Mouse (Mus musculus): ENCODE results near the gene Btbd2.
"Not testable (repeated sequence)": the region's sequence is repeated elsewhere in the genome, so short reads cannot be mapped to it uniquely, and the experiment has no call there.

The Btbd2 gene

DNA sequence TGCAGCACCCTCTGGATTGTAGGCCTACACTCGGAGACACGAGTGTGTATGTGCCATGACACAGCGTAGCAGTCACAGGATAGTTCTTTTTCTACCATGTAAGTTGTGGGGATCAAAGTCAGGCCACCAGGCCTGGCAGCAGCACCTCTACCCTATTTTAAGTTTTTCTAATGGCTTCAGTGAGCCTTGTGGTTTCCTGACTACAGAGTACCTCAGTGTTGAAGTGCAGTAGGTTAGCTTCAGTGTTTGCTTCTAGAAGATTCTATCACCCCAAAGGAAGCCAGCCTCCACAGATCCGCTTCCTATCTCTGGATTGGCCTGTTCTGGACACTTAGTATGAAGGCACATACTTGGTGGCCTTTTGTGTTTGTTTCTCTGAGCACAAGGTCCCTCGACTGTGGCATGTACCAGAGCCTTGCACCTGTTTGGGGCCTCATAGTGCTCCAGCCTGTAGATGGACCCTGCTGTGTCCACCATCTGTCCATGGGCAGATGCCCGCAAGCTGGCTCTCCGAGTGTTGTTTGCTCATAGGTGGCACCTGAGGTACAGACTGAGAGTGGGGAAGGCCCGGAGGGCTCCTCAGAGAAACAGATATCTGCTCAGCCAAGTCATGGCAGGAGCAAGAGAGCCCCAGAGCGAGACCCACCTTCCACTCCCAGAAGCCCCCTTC lies 46.6 kb downstream of the Btbd2 start:
- no peak for DNase-seq (ENCODE audit: inconsistent age in 2 of 2, low spot score in 1 of 2)

DNA sequence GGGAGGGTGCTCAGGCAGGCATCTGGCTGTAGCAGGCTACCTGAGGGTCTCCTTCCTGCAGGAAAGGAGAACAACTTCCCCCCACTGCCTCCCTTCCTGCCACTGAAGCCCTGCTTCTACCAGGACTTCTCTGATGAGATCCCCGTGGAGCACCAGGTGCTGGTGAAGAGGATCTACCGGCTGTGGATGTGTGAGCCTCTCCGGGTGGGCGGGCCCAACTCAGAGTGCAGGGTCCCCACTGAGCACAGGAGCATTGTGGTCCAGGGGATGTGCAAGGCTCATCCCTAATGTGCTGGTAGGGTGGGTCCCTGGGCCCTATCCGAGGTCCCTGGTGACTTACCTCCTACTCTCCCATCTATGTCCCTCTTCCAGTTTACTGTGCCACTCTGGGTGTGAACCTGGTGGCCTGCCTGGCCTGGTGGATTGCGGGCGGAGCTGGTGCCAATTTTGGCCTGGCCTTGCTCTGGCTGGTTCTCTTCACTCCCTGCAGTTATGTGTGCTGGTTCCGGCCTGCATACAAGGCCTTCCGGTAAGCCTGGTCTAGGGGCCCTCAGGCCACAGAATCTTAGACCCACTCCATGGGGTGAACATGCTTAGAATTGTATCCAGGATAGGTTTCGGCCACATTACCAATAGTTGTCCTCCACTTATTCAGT lies 47.5 kb downstream of the Btbd2 start:
- no peak for DNase-seq (ENCODE audit: inconsistent age in 2 of 2, low spot score in 1 of 2)

DNA sequence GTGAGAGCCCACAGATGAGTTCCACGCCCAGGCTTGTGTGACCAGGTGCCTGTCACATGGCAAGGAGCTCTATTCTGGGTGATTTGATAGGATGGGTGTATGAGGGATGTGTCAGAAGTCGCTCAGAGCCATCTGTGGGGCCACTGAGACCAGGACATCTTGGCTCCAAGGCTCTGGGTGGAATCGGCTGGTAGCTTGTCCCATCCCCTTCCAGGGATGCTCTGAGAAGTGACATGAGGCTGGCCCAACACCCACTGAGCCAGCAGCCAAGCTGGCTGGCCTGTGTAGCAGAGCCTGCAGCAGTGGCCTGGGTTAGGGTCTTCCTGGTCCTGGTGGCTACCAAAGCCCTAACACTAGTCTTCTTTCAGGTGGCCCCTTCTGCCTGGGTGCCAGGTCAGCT lies 48.4 kb downstream of the Btbd2 start:
- no peak for DNase-seq (ENCODE audit: inconsistent age in 2 of 2, low spot score in 1 of 2)

DNA sequence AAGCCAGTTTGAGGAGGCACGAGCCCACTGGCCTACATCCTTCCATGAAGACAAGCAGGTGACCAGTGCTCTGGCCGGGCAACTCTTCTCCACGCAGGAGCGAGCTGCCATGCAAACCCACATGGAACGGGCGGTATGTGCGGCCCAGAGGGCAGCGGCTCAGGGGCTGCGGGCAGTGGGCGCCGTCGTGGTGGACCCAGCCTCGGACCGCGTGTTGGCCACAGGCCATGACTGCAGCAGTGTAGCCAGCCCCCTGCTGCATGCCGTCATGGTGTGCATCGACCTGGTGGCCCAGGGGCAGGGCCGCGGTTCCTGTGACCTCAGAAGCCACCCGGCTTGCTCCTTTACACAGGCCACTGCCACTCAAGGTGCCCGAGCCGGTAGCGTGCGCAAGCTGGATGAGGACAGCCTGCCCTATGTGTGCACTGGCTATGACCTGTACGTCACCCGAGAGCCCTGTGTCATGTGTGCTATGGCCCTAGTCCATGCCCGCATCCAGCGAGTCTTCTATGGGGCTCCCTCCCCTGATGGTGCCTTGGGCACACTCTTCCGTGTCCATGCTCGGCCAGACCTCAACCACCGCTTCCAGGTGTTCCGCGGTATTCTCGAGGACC lies 50.0 kb downstream of the Btbd2 start:
- no peak for DNase-seq (ENCODE audit: inconsistent age in 2 of 2, low spot score in 1 of 2)

DNA sequence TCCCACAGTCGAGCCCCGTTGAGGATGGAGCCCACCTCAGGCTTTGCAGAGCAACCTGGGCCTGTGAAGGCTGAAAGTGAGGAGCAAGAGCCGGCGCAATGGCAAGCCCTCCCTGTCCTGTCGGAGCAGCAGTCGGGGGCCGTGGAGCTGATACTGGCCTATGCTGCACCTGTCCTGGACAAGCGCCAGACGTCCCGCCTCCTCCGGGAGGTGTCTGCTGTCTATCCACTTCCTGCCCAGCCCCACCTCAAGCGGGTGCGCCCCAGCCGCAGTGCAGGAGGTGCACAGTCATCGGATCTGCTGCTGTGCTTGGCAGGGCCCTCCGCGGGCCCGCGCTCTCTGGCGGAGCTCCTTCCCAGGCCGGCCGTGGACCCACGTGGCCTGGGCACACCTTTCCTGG lies 50.6 kb downstream of the Btbd2 start:
- no peak for DNase-seq (ENCODE audit: inconsistent age in 2 of 2, low spot score in 1 of 2)

DNA sequence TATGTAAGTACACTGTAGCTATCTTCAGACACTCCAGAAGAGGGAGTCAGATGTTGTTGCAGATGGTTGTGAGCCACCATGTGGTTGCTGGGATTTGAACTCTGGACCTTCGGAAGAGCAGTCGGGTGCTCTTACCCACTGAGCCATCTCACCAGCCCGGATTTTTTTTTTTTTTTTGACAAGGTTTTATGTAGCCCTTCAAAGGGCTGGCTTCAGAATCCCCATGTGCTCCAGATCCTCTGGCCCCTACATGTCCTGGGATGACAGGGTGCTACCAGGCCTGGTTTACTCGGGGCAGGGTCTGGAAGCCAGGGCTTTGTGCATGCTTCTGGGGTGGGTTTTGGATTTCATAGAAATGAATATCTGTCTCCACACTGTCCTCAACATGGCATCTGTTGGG lies 51.1 kb downstream of the Btbd2 start, which contains the start of gene Gm49322:
Gene Gm49322, plus strand, starts transcription at position 301 of the 400 bp plus-strand sequence.
- not testable (repeated sequence) for DNase-seq (ENCODE audit: inconsistent age in 2 of 2, low spot score in 1 of 2)

DNA sequence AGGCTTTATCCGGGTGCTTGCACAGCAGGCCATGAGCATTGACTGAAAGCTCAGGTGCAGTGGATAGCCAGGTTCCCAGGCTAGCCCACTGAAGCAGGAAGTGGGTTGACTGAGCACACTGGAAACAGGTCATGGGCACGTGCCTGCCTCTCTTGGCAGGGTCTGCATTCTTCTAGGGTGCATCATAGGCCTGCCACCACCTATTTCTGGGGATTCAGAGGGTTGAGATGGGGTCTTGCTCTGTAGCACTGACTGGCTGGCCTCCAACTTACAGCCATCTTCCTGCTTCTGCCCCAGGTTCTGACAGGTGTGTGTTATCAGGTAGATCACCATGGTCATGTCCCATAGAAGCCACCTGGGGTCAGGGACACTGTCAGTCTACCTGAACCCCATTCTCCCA lies 51.9 kb downstream of the Btbd2 start:
- no peak for DNase-seq (ENCODE audit: inconsistent age in 2 of 2, low spot score in 1 of 2)

DNA sequence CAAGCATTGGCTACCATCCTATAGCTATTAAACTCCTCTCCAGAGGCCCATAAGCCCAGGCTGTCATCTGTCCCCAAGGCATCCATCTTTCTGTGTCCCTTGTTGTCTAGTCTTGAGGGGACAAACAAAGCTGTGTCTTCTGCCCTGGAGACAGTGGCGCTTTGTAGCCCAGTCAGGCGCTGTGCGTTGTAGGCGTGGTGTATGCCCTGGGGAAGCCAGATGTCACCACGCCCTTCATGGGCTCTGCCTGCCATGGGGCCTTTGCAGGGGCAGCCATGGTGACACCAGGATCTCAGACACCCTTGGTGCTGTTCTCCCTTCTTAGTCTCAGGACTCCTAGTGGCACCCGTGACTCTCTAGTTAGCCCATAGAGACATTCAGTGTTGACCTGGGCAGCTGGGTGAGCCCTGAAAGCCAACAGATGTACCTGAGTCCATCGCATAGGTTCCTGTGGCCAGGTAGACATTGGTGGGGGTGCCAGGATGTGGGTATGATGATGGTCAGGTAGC lies 52.8 kb downstream of the Btbd2 start:
- no peak for DNase-seq (ENCODE audit: inconsistent age in 2 of 2, low spot score in 1 of 2)

DNA sequence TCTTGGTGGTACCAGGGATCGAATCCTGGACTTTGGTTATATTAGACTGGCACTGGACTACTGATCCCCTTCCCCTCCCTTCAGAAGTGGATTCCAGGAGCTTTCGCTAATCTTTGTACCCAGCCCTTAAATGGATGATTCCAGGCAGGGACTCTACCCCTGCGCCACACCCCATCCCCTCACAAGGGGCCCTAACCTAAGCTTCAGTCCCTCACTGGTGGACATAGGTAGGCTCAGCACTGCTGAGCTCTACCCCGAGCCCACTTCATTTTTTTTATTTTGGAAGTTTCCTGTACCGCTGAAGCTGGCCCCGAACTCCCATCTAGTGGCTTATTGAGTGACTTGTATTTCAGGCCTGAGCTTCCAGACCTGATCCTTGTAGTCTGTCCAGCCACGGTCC lies 53.5 kb downstream of the Btbd2 start:
- no peak for DNase-seq (ENCODE audit: inconsistent age in 2 of 2, low spot score in 1 of 2)

DNA sequence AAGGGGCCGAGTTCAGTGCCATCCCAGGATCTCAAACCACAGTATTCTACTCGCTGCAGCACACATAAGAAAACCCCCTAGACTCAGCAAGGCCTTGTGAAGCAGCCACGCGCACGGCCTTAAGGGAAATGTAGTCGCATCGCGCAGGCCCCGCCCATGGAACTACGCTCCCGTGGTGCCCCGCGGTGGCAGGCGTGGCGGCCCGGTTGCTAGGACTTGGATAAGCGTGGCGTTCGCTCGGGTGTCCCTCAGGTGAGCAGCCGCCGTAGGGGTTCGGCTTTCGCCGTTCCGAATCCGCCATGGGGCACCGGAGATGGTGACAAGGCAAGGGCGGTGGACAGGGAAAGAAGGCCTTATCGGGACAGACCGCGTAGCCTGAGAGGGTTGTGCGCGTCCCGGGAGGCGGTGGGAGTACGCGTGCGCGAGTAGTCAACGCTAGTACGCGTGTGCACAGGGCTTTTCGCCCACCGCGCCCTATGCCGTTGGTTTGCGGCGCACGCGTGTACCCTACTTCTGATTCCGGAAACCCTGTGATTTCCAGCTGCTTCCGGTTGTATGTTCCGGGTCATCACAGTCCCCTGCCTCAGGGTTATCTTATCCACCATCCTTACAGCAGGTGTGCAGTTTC lies 54.1 kb downstream of the Btbd2 start, which contains the start of the genes Scamp4 and Adat3:
Gene Scamp4, plus strand, starts transcription at position 175 of the 628 bp plus-strand sequence.
Gene Adat3, plus strand, starts transcription at position 183 of the 628 bp plus-strand sequence.
- peak; percentile 95 to 99 for DNase-seq (ENCODE audit: inconsistent age in 2 of 2, low spot score in 1 of 2)

DNA sequence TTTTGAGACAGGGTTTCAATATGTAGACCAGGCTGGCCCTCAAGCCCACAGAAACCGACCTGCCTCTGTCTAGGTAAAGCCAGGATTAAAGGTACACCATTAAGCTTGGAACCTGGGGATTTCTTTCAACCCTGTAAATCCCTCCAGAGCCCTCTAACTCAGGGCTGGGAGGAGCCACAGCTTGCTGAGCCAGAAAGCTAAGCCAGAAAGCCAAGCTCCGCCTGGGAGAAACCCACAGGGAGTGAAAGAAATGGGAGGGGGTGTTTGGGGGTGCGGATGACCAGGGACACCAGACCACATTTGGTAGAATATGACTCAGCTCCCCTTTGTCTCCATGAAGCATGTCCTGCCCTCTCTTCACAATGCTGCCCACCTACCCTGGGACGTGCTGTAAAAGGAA lies 60.6 kb downstream of the Btbd2 start:
- DNase-seq (ENCODE audit: inconsistent age in 2 of 2, low spot score in 1 of 2): no peak

Data from adrenal gland, adult (tissue).